Mouse (Mus musculus): ENCODE results near the gene Fam173a. TPM values are rescaled to one million over a fixed set of nuclear protein-coding genes. Genes with fewer than 3 reads are reported as not detected.

The Fam173a gene
- total and polyA plus RNA-seq, 3 experiments: 20.5 to 50.5 (median 24.1) TPM

DNA sequence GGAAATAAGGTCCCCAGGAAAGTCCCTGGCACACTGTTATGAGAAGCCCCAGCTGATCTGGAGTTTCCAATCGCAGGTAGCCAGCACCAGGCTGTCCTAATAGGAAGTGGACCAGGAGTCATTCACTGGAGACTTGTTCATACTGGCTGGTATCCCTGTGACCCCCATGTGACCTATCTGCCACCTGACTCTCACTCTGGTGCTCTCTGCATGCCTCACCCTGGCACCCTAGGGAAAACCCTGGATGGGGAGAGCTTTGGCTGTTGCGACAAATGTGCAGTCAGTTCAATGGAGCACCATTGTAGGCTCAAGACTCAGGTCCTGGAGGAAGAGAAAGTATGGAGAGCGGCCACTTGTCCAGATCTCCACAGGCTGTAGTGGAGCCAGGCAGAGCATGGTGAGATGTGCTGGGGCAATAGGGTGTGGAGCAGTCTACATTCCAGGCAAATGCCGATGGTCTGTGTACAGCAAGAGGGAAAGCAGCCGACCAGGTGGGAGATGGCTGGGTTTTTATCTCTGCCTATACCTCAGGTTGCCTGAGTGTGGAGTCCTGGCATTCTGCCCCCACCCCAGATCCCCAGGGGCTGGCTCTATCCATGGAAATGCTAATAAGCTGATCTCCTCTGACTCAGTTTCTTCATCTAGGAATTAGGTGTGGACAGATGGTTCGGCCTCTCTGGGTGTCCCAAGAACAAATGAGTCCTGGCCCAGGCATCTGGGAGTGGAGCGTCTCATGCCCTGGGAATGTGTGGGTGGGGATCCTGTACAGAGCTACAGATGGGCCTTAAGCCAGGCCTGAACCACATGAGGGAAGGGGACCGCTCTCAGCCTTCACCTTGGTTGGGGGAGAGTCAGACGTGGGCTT, 36.1 kb downstream of the Fam173a start:
- Histone ChIP-seq H3K4me3 (ENCODE audit: low read depth, low read length) (no peak overlapping the region), H3K27me3 (ENCODE audit: insufficient read depth, low read length) (peaks cover 22% of the 10 kb centered on the region), H3K4me1 (ENCODE audit: insufficient read depth, low read depth, low read length) (no peaks in the 10 kb centered on the region; the same call in 1 of the 2 replicates), H3K9me3 (replicated peaks) (no peaks in the 10 kb centered on the region), H3K36me3 (replicated peaks) (no peaks in the 10 kb centered on the region)
- TF ChIP-seq GATA1 (IDR thresholded peaks at IDR 0.05; ENCODE audit: borderline replicate concordance, low read length) (no peak), POLR2AphosphoS5 (IDR thresholded peaks at IDR 0.05; ENCODE audit: insufficient replicate concordance, low read depth, low read length) (no peak), GATA2 (IDR thresholded peaks at IDR 0.05; ENCODE audit: borderline replicate concordance, low read depth, low read length) (no peak), TAL1 (conservative IDR thresholded peaks at IDR 0.05; ENCODE audit: low read depth, low read length) (no peak), CTCF (IDR thresholded peaks at IDR 0.05; ENCODE audit: low read depth, low read length) (no peak)
- DNase-seq (ENCODE audit: low spot score): no peak
- no peak for ATAC-seq (ENCODE audit: extremely low read depth, insufficient number of reproducible peaks, low FRiP score, poor library complexity, severe bottlenecking)

DNA sequence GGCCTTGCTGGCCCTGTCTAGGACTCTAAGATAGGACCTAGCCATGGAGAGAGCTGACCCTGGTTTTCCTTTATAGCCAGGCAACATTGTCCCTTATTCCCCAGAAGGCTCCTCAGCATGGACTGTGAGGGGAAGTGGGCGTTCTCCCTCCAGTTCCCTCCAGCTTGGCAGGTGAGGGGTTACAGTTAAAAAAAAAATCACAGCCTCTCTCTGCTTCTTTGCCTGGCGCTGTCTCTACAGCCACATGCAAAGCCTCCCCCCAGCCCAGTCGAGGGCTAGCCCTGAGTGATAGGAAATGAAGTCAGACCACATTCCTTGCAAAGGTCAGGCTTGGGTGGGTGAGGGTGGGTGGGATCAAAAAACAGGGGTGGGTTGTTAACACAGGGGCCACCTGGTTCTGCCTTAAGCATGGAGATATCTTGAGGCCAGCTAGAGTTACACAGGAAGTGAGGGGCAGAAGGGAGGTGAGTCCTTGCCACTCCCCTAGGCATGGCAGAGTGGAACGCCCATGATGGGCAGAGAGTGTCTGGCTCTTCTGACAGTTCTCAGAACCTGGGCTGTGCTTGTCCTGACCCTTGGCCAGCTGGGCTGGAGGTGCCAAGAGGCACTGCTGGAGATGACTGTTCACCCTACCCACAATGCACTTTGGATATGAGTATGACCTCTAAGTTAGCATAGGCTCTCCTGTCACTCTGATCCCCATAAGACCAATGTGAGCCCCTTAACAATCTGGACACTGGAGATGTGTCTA, 36.9 kb downstream of the Fam173a start:
- Histone ChIP-seq H3K27me3 (ENCODE audit: insufficient read depth, low read length) (peaks cover 28% of the 10 kb centered on the region), H3K36me3 (replicated peaks) (no peaks in the 10 kb centered on the region), H3K4me3 (ENCODE audit: low read depth, low read length) (no peak overlapping the region), H3K9me3 (replicated peaks) (no peaks in the 10 kb centered on the region), H3K4me1 (ENCODE audit: insufficient read depth, low read depth, low read length) (no peaks in the 10 kb centered on the region; the same call in 1 of the 2 replicates)
- ATAC-seq (ENCODE audit: extremely low read depth, insufficient number of reproducible peaks, low FRiP score, poor library complexity, severe bottlenecking) (no peak), DNase-seq (ENCODE audit: low spot score) (no peak)
- TF ChIP-seq TAL1 (conservative IDR thresholded peaks at IDR 0.05; ENCODE audit: low read depth, low read length) (no peak), POLR2AphosphoS5 (IDR thresholded peaks at IDR 0.05; ENCODE audit: insufficient replicate concordance, low read depth, low read length) (no peak), CTCF (IDR thresholded peaks at IDR 0.05; ENCODE audit: low read depth, low read length) (no peak), GATA1 (IDR thresholded peaks at IDR 0.05; ENCODE audit: borderline replicate concordance, low read length) (no peak), GATA2 (IDR thresholded peaks at IDR 0.05; ENCODE audit: borderline replicate concordance, low read depth, low read length) (no peak)

DNA sequence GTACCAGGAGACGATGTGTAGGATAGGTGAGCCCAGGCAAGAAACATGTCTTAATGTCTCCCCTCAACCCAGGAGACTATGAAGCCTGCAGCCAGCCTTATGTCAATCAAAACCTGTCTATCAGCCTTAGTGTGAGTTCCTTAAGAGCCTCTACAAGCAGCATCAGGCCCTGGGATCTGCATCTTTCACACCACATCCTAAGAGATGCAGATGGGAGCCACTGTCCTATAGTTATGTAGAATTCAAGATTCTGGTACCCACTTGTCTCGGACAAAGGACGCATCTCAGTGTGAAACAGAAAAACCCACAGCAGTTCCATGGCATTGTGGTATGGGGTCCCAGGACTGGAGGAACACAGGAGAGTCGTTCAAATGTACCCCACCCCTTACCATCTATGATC, 37.6 kb downstream of the Fam173a start:
- Histone ChIP-seq H3K4me1 (ENCODE audit: insufficient read depth, low read depth, low read length) (no peaks in the 10 kb centered on the region; the same call in 1 of the 2 replicates), H3K27me3 (ENCODE audit: insufficient read depth, low read length) (peaks cover 30% of the 10 kb centered on the region), H3K9me3 (replicated peaks) (no peaks in the 10 kb centered on the region), H3K4me3 (ENCODE audit: low read depth, low read length) (no peak overlapping the region), H3K36me3 (replicated peaks) (no peaks in the 10 kb centered on the region)
- no peak for ATAC-seq (ENCODE audit: extremely low read depth, insufficient number of reproducible peaks, low FRiP score, poor library complexity, severe bottlenecking)
- DNase-seq (ENCODE audit: low spot score): no peak
- TF ChIP-seq GATA2 (IDR thresholded peaks at IDR 0.05; ENCODE audit: borderline replicate concordance, low read depth, low read length) (no peak), GATA1 (IDR thresholded peaks at IDR 0.05; ENCODE audit: borderline replicate concordance, low read length) (no peak), POLR2AphosphoS5 (IDR thresholded peaks at IDR 0.05; ENCODE audit: insufficient replicate concordance, low read depth, low read length) (no peak), TAL1 (conservative IDR thresholded peaks at IDR 0.05; ENCODE audit: low read depth, low read length) (no peak), CTCF (IDR thresholded peaks at IDR 0.05; ENCODE audit: low read depth, low read length) (no peak)

DNA sequence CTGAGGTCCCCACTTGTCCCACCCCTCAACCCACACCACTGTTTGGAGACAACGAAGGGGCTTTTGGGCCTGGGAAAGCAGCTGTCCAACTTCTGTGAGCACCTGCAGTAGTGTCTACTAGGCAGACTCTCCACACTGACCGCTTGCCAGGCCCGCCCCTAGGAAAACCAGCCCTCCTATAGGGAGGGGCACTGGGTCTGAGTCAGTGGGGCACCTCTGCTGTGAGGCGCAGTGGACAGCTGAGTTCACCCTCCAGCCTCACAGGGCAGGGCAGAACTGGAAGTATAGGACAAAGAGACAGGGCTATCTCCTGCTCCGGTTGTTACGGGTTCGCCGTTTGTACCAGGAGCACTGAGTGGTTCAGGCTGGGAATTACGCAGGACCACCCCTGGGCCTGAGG, 38.5 kb downstream of the Fam173a start, which contains the start of gene Msln:
Gene Msln (minus strand): TSS at position 138 of the 400 bp plus-strand sequence.
- Histone ChIP-seq H3K9me3 (replicated peaks) (no peaks in the 10 kb centered on the region), H3K36me3 (replicated peaks) (no peaks in the 10 kb centered on the region), H3K4me3 (ENCODE audit: low read depth, low read length) (no peak within 1 kb of the TSS), H3K27me3 (ENCODE audit: insufficient read depth, low read length) (peaks cover 30% of the 10 kb centered on the region), H3K4me1 (ENCODE audit: insufficient read depth, low read depth, low read length) (no peaks in the 10 kb centered on the region)
- TF ChIP-seq POLR2AphosphoS5 (IDR thresholded peaks at IDR 0.05; ENCODE audit: insufficient replicate concordance, low read depth, low read length) (no peak), GATA1 (IDR thresholded peaks at IDR 0.05; ENCODE audit: borderline replicate concordance, low read length) (no peak), TAL1 (conservative IDR thresholded peaks at IDR 0.05; ENCODE audit: low read depth, low read length) (no peak), CTCF (IDR thresholded peaks at IDR 0.05; ENCODE audit: low read depth, low read length) (no peak), GATA2 (IDR thresholded peaks at IDR 0.05; ENCODE audit: borderline replicate concordance, low read depth, low read length) (no peak)
- DNase-seq (ENCODE audit: low spot score) (no peak), ATAC-seq (ENCODE audit: extremely low read depth, insufficient number of reproducible peaks, low FRiP score, poor library complexity, severe bottlenecking) (no peak)

GRCm38 (mm10) chr17:25751446-25751845, 41.3 kb downstream of the Fam173a start:
- peaks cover 31% of the 10 kb centered on the region for H3K27me3 ChIP-seq (ENCODE audit: insufficient read depth, low read length)
- H3K4me3 ChIP-seq (ENCODE audit: low read depth, low read length): no peak overlapping the region
- no peaks in the 10 kb centered on the region for H3K9me3 ChIP-seq (replicated peaks)
- no peak for TF ChIP-seq GATA1 (IDR thresholded peaks at IDR 0.05; ENCODE audit: borderline replicate concordance, low read length)
- H3K4me1 ChIP-seq (ENCODE audit: insufficient read depth, low read depth, low read length): no peaks in the 10 kb centered on the region
- ATAC-seq (ENCODE audit: extremely low read depth, insufficient number of reproducible peaks, low FRiP score, poor library complexity, severe bottlenecking): no peak
- DNase-seq (ENCODE audit: low spot score): no peak
- H3K36me3 ChIP-seq (replicated peaks): no peaks in the 10 kb centered on the region

DNA sequence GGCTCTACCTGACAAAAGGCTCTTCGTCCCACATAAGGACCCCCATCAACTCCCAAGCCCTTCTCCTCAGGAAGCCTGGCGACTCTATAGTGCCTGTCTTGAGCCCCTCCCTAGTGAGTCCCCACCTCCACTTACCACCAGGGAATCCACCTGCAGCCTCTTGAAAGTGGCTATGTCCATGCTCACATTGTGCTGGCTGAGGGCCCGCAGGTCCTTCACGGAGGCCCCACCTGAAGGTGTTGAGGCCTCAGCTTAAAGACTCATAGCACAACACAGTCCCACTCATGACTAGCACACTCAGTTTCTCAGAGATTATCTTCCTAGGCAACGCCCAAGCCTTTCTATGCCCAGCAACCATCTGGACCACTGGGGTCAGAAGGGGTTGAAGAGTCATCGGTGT, 43.4 kb downstream of the Fam173a start:
- no peak overlapping the region for H3K4me3 ChIP-seq (ENCODE audit: low read depth, low read length)
- TF ChIP-seq GATA2 (IDR thresholded peaks at IDR 0.05; ENCODE audit: borderline replicate concordance, low read depth, low read length): no peak
- no peak for TF ChIP-seq CTCF (IDR thresholded peaks at IDR 0.05; ENCODE audit: low read depth, low read length)
- no peaks in the 10 kb centered on the region for H3K4me1 ChIP-seq (ENCODE audit: insufficient read depth, low read depth, low read length)
- no peaks in the 10 kb centered on the region for H3K36me3 ChIP-seq (replicated peaks)
- peaks cover 36% of the 10 kb centered on the region for H3K27me3 ChIP-seq (ENCODE audit: insufficient read depth, low read length)
- DNase-seq (ENCODE audit: low spot score): no peak
- ATAC-seq (ENCODE audit: extremely low read depth, insufficient number of reproducible peaks, low FRiP score, poor library complexity, severe bottlenecking): no peak
- H3K9me3 ChIP-seq (replicated peaks): no peaks in the 10 kb centered on the region

All from G1E (cell line).